9 mouse cellular contexts compared by ENCODE assay signal in genomic region chr1:131493966-131494898, GRCm38 (mm10). TPM values are rescaled to one million over a fixed set of nuclear protein-coding genes. Genes with fewer than 3 reads are reported as not detected.
DNase-seq lines count a peak whose midpoint lies in the region; ATAC-seq and TF ChIP-seq lines count a peak whose summit lies in the region.
"Had no signal": no experiment of that assay in that cellular context is flagged by ENCODE, and none has a peak within 500 bp of the region (broad histone marks: within the 10 kb centered on the region; RNA-seq: fewer than 3 reads in every experiment).

No protein-coding gene starts in this region.

- intact Hi-C loops in gastrocnemius, adult 2 months (cut with DNase I) = no loop called here
- intact Hi-C loops in left cerebral cortex, adult 2 months (cut with DNase I) = no loop called here

- no peak overlapping the region for H3K27ac ChIP-seq in gastrocnemius, adult 2 months
- peak overlapping the region; percentile 30; the same call in 1 of the 2 replicates for H3K27ac ChIP-seq in left cerebral cortex, adult 2 months
- H3K27ac ChIP-seq: liver, embryonic 13.5 days had no signal

- no peak overlapping the region for H3K4me3 ChIP-seq in gastrocnemius, adult 2 months
- no peak overlapping the region for H3K4me3 ChIP-seq in left cerebral cortex, adult 2 months
- H3K4me3 ChIP-seq: liver, embryonic 13.5 days had no signal

- no peak for TF ChIP-seq CTCF in gastrocnemius, adult 2 months (IDR thresholded peaks at IDR 0.05)
- no peak for TF ChIP-seq CTCF in left cerebral cortex, adult 2 months (IDR thresholded peaks at IDR 0.05)

- DNase-seq in gastrocnemius, adult 2 months = peak; percentile 35
- no peak for DNase-seq in gastrocnemius, postnatal 25 days
- DNase-seq in left cerebral cortex, adult 2 months (ENCODE audit: extremely low spot score in 1 of 2, low spot score in 2 of 2) = no peak
- no peak for DNase-seq in left cerebral cortex, adult 8-10 months (ENCODE audit: low spot score in 2 of 2)
- DNase-seq in Muller cell, postnatal 12 days (ENCODE audit: inconsistent ontology term) = peak; percentile 24
- DNase-seq in cerebellum, postnatal 10 days = peak; percentile 54 to 59
- no peak for DNase-seq in frontal cortex, postnatal 10 days (ENCODE audit: low spot score in 2 of 2)
- DNase-seq: liver, embryonic 13.5 days had no signal

- no peak for ATAC-seq in megakaryocyte, adult 5-6 weeks (ENCODE audit: poor library complexity, severe bottlenecking)

RNA-seq across cellular contexts. Expression of gene Srgap2, which starts 32.9 kb away (rescaled TPM):
- 10 to 100 TPM; 10.1 to 12.2 TPM for total RNA-seq in gastrocnemius, adult 2 months (2021)
- 10 to 100 TPM; 13.4 to 15.0 TPM for total RNA-seq in gastrocnemius, postnatal 25 days (2021)
- total RNA-seq in left cerebral cortex, adult 2 months (2021) = 10 to 100 TPM; 86.4 to 89.3 TPM
- total RNA-seq in left cerebral cortex, adult 8-10 months (2022) = 10 to 100 TPM; 70.7 to 81.5 (median 76.7) TPM
- total RNA-seq in megakaryocyte, adult 5-6 weeks (2015) = 57.5 and 67.8 TPM in 2 replicates
- 25.7 and 43.9 TPM in 2 replicates for total RNA-seq in megakaryocyte, adult 5-6 weeks (2017)

RNA-seq across cellular contexts. Expression of gene Fam72a, which starts 33.5 kb away (rescaled TPM):
- total RNA-seq in gastrocnemius, adult 2 months (2021) = under 1 TPM; 0.20 to 0.31 TPM
- under 1 TPM; 0.27 to 0.33 TPM for total RNA-seq in gastrocnemius, postnatal 25 days (2021)
- total RNA-seq in left cerebral cortex, adult 2 months (2021) = 1 to 10 TPM in 1 of 2 experiments, under 1 TPM in 1; 0.96 to 1.3 TPM
- total RNA-seq in left cerebral cortex, adult 8-10 months (2022) = 1 to 10 TPM; 1.1 to 1.5 (median 1.3) TPM
- total RNA-seq in megakaryocyte, adult 5-6 weeks (2015) = 6.6 and 7.0 TPM in 2 replicates
- 2.8 and 5.2 TPM in 2 replicates for total RNA-seq in megakaryocyte, adult 5-6 weeks (2017)

Comparison
In these comparisons a context has a peak if more than half of its experiments do, and no peak if none do; other contexts are left out.
1. DNase-seq: peak in gastrocnemius, adult 2 months (single experiment), Muller cell, postnatal 12 days (single experiment) and cerebellum, postnatal 10 days (2 of 2); none in gastrocnemius, postnatal 25 days (single experiment), left cerebral cortex, adult 2 months (0 of 2), left cerebral cortex, adult 8-10 months (0 of 2) and frontal cortex, postnatal 10 days (0 of 2).